Mouse (Mus musculus) neural tube, embryonic 11.5 days (tissue): ENCODE data around the gene Sars. TPM values are rescaled to one million over a fixed set of nuclear protein-coding genes. Genes with fewer than 3 reads are reported as not detected.

ENCODE experiments used
- polyA plus RNA-seq: library from polyadenylated mRNA; unstranded; fragments of >200 nt; fragmentation: Nextera tagmentation; extraction: Ambion mirVana; gene quantifications from 2 replicates; pipeline ENCODE4 v1.2.1, GENCODE M21; 2014

Sars gene
- polyA plus RNA-seq, 1 experiment from 2014 or later = 216 TPM

Other genes starting within 250 kb of the Sars start
- 2.1 and 2.9 TPM in 2 replicates for gene Cyb561d1, start 244.0 kb downstream of the Sars start, polyA plus RNA-seq
- 21.1 and 24.5 TPM in 2 replicates for gene Atxn7l2, start 234.3 kb downstream of the Sars start, polyA plus RNA-seq
- gene Sypl2, start 218.6 kb downstream of the Sars start, polyA plus RNA-seq = 0.46 and 0.76 TPM in 2 replicates
- 294 and 297 TPM in 2 replicates for gene Psma5, start 188.3 kb downstream of the Sars start, polyA plus RNA-seq
- 30.2 and 32.7 TPM in 2 replicates for gene Sort1, start 161.1 kb downstream of the Sars start, polyA plus RNA-seq
- gene Mybphl, start 80.3 kb downstream of the Sars start, polyA plus RNA-seq = 0.19 and 0.31 TPM in 2 replicates
- gene Psrc1, start 61.4 kb downstream of the Sars start, polyA plus RNA-seq = 52.0 and 54.0 TPM in 2 replicates
- 65.2 and 65.5 TPM in 2 replicates for gene Celsr2, start 29.7 kb downstream of the Sars start, polyA plus RNA-seq
- gene 1700013F07Rik, start 88.9 kb upstream of the Sars start, polyA plus RNA-seq = not detected in 2 replicates
- gene 5330417C22Rik, start 91.3 kb upstream of the Sars start, polyA plus RNA-seq = 1.4 and 1.8 TPM in 2 replicates
- 55.4 and 56.6 TPM in 2 replicates for gene Tmem167b, start 117.3 kb upstream of the Sars start, polyA plus RNA-seq
- gene Taf13, start 126.5 kb upstream of the Sars start, polyA plus RNA-seq = 70.7 and 74.8 TPM in 2 replicates
- 50.1 and 54.6 TPM in 2 replicates for gene Wdr47, start 146.1 kb upstream of the Sars start, polyA plus RNA-seq
- gene Clcc1, start 208.7 kb upstream of the Sars start, polyA plus RNA-seq = 49.2 and 53.6 TPM in 2 replicates